Mouse (Mus musculus): Measurements from ENCODE around the gene Tnk2.

Tnk2 gene

DNA sequence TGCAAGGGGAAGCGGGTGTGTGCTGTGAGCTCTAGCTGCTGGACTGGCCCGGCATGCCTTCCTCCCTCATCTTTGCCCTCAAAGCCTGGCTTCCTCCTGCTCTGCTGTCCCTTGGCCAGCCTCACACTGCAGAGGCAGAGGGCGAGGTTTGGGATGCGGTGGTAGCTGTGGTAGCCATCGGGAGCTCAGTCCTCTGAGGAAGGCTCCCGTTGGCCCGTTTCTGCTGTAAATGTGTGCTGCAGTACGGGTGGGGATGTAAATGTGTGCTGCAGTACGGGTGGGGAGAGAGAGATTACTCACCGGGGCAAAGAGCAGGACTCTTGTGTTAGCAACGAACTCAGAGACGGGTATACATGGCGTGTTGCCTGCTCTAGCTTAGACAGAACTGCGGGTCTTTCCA is 35.1 kb downstream of the Tnk2 start:
- no peak for DNase-seq (ENCODE audit: low spot score)

DNA sequence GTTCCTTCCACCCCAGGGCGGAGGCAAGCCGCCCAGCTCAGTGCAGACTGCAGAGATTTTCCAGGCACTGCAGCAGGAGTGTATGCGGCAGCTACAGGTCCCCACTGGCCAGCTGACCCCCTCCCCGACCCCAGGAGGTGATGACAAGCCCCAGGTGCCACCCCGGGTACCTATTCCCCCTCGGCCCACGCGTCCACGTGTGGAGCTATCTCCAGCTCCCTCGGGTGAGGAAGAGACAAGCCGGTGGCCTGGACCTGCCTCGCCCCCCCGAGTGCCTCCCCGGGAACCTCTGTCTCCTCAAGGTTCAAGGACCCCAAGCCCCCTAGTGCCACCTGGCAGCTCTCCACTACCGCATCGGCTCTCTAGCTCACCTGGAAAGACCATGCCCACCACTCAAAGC is 36.3 kb downstream of the Tnk2 start:
- DNase-seq (ENCODE audit: low spot score) = no peak

DNA sequence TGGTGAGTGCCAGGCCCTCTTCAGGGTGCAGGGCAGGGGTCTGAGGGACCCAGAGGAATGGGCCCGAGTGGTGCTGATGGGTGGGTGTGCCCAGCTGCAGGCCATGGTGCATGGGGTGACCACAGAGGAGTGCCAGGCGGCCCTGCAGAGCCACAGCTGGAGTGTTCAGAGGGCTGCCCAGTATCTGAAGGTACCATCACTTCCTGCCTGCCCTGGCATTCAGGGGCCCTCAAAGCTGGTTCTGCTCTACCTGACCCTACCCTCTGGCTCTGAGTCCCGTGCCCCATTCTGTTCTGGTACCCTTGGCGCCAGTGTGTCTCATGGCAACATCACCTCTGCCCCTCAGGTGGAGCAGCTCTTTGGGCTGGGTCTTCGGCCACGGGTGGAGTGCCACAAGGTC is 37.1 kb downstream of the Tnk2 start:
- no peak for DNase-seq (ENCODE audit: low spot score)

GRCm38 (mm10) chr16:32682194-32682593 is 38.5 kb downstream of the Tnk2 start:
- DNase-seq (ENCODE audit: low spot score) = no peak

DNA sequence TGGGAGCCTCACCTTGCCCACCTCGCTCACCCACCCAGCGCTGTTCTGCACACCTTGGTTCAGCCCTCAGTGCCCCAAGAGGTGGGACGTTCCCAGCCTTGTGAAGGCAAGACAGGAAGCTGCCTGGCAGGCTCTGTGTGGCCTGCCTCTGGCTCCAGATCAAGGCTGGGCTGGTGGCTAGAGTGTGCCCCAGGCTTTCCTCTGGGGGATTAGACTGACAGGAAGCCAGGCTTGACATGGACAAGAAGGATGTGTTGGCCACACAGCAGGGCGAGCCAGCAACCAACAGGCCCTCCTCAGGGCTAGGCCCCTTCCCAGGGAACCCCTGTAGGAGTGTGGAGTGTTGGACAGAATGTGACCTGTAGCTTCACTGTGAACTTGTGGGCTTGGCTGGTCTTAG is 39.2 kb downstream of the Tnk2 start:
- no peak for DNase-seq (ENCODE audit: low spot score)

GRCm38 (mm10) chr16:32683343-32683742 is 39.7 kb downstream of the Tnk2 start:
- DNase-seq (ENCODE audit: low spot score) = no peak

DNA sequence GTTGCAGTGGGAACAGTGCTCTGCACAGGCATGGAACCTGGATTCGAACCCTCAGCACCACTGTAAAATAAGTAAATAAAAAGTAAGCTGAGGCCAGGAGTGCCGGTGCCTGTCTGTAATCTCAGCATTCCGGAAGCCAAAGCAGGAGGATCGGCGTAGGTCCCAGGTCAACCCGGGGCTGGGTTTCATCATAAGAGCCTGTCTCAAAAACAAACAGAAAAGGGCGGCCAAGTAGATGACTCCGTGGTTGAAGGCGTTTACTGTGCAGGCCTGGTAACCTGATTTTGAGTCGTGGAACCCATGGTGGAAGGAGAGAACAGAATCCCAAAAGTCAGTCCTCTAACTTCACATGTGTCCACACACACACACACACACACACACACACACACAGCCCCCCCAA is 41.7 kb downstream of the Tnk2 start:
- DNase-seq (ENCODE audit: low spot score) = no peak

DNA sequence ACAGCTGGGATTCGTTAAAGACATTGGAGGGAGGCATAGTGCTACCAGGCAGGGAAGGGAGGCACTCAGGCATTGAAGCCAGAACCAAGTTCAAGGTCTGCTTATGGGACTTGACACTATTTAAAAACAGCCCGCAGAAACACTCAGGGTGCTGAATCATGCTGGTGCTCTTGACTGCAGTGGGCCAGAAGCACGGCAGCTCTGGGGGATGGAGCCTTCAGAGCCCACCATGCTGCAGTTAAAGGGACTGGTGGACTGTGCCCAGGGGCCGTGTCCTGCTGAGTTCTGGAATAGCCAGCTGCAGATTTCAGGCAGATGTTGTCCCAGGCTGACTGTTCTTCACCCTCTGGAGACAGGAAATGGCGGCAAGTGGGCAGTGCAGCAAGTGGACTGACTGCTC is 42.3 kb downstream of the Tnk2 start:
- DNase-seq (ENCODE audit: low spot score) = no peak

GRCm38 (mm10) chr16:32687221-32687620 is 43.5 kb downstream of the Tnk2 start:
- DNase-seq (ENCODE audit: low spot score) = no peak

DNA sequence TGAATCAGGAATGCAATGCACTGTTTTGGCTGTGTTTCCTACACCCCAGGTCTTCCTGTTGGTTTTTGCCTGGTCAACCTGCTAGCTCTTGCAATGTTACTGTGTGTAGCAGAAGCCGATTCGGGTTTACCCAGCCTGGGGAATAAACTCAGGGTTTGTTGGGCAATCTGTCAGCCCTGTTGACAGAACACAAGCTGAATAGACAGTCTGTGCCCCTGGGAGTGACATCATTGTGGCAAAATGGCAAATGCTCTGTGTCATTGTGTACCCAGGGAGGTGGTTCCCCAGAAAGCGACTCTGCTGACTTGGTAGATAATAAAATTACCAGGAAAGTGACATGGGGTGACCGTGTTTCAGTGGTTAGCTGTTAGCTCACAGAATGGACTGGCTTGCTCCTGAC is 45.1 kb downstream of the Tnk2 start:
- no peak for DNase-seq (ENCODE audit: low spot score)

DNA sequence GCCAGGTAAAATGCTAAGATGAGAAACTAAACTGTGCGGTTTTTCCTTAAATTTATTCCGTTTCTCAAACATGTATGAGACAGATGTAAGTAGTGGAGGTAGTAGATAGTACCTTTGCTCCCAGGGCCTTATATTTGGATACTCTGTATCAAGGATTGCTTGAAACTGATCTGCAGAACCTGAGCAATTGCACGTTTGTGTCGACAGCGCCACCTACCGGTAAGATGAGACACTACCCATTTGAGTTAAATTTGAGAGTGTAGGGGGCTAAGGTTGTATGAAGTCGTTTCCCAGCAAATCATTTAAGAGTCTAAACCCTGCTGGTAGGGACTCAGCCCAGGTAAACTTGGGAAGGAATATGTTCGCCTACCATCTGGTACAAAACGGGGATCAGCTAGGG is 45.8 kb downstream of the Tnk2 start:
- DNase-seq (ENCODE audit: low spot score) = no peak

DNA sequence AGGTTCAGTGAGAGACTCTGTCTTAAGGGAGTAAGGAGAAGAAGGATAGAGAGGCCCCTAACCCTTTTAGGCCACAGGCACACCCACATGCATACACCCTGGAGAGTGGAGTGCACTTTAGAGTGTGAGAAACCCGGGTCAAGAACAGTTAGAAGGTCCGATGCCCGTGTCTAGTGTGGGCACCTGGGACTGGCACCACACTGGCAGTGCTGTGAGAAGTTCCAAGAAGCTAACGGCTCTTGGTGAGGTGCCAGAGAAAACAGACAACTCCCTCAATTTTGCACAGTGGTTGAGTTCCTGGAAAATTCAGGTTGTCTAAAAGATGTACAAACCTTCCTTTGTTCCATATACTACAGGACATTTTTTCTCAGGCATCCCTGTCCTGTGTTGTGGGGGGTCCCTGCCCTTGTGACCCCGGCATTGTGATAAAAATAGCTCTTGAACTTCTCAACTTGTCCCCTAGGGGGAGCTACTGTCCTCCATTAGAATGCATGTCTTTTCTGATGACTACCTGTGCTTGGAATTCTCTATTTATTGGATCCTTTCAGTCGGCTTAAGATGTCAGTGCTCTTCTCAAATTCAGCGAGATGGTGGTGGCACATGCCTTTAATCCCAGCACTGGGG is 53.3 kb downstream of the Tnk2 start:
- DNase-seq (ENCODE audit: low spot score) = peak; percentile 26

DNA sequence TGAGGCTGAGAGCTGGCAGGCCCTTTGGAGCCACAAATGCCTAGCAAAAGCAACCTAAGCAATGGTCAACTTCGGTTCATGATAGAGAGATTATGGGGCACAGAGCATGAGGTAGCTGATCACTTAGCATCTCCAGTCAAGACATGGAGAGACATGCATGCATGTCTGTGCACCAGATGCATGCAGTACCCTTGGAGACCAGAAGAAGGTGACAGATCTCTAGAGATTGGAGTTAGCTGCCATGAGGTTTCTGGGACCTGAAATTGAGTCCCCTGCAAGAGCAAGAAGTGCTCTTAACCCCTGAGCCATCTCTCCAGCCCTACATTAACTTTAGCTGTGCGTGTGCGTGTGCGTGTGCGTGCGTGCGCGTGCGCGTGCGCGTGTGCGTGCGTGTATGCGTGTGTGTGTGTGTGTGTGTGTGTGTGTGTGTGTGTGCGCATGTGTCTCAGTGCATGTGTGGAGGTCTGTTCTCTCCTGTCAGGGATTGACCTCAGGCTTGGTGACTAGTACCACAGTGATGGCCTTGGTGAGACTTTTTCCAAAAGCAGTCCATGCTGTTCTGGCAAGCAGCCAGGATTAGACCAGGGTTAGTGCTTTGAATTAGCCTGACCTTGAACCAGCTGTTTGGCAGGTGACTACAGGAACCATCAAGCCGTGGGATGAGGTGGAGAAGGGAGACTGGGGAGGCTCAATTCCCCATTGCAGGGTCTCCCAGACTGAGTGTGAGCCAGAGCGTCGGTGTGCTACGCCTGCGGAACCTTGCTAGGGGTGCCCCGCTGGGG is 54.2 kb downstream of the Tnk2 start:
- DNase-seq (ENCODE audit: low spot score) = no peak

DNA sequence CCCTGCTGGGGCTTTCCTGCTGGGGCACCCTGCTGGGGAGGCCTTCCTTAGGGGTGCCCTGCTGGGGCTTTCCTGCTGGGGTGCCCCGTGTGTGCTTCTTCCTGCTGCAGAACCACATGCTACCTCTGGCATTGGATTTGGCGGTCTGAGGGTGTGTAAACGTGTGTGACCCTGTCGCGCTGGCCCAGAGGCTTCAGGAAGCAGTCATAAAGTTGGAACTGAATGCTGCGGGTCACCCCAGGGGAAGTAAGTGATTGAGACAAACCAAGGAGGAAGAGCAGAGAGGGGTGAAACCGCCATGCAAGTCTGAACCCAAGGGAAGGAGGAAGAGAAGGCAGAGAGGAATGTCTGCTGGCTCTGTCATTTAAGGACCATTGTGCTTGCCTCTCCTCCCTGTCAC is 54.9 kb downstream of the Tnk2 start:
- no peak for DNase-seq (ENCODE audit: low spot score)

DNA sequence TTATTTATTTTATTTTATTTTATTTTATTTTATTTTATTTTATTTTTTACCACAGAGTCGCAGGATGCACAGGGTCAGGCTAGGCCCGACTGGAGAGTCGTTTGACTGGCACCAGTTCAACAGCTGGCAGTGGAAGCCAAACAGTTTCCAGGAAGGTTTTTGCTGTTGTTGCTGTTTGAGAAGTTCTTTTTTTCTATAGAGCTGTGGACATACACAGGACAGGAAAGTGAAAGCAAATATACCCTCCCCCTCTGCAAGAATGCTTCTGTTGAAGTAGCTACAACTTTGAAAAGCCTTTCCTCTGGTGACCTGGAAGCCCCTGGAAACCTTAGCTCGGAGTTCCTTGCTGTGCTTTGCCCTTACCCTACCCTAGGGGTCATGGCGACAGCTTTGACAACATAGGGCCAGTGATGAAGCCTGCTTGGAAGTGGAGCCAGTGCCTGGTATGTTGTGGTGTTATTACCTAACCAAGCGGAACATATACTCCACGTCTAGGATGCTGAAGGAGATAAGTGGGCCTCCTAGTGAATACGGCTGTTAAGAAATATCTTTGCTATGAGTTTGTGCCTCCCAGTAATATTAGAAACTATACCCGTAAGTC is 59.7 kb downstream of the Tnk2 start:
- no peak for DNase-seq (ENCODE audit: low spot score)

DNA sequence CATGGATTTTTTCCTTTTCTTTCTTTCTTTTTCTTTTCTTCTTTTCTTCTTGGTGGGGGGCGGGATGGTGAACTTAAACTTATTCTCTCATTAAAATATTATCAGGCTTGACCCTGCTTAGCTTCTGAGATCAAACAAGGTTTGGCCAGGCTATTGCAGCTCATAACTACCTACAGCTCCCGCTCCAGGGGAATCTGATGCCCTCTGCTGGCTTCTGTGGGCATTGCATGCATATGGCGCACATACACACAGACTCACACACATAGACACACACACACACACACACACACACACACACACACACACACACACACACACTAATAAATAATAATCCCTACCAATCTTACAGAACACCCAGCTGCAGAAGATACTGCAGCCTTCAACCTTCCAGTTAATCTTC is 61.9 kb downstream of the Tnk2 start:
- no peak for DNase-seq (ENCODE audit: low spot score)

DNA sequence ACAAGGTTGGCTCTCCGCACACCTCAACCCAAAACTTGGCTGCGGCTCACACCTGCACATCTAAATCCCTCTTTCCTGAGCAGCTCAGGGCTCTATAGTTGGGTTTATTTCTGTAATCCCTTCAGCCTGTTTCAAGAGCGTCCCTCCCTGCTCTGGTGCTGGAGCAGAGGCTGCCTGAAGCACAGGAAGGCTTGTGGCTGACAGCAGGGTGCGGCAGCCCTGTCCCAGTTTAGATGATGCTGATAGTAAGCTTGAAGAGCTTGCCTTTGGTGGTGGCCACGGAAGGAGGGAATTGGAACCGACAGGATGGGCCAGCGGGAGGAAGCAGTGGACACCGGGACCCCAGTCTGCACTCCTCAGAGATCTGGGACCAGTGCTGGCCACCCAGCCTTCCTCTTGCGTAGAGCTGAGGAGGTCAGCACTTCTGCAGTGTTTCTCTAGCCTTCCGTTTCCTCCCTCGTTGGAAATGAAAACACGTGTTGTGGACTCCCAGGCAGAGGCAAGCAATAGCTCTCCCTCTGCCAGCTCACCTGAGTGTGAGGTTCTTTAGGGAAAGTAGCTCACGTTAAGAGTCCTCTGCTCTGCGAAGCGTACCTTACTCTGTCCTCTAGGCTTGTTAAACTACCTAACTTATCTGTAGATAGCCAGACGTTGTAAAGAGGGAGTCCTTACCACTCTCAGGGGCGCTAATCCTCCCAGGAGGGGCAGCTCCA is 63.6 kb downstream of the Tnk2 start:
- no peak for DNase-seq (ENCODE audit: low spot score)

- no peak for DNase-seq (ENCODE audit: low spot score)
Observed at GRCm38 (mm10) chr16:32707824-32708456, 64.3 kb downstream of the Tnk2 start.

- no peak for DNase-seq (ENCODE audit: low spot score)
Observed at GRCm38 (mm10) chr16:32708457-32709033, 64.9 kb downstream of the Tnk2 start.

- no peak for DNase-seq (ENCODE audit: low spot score)
Observed at GRCm38 (mm10) chr16:32709116-32709515, 65.4 kb downstream of the Tnk2 start.

GRCm38 (mm10) chr16:32710426-32711070 is 66.9 kb downstream of the Tnk2 start:
- DNase-seq (ENCODE audit: low spot score) = no peak

DNA sequence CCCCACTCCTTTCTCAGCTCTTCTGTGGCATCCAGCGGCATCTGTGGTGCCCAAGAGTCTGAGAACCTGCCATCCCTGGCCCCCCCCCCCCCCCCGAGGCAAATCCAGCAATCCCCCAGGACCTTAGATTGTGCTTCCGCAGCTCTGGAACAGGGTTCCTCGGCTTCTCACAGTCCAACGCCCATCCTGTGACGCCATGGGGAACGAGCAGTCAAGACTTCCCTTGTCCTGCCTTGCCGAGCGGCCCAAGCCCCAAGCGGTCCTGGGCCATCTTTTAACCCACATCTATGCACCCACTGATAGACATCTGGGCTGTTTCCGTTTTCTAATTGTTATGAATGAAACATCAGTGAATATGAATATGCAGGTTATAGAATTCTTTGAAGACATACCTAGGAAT is 68.5 kb downstream of the Tnk2 start:
- no peak for DNase-seq (ENCODE audit: low spot score)

All from spleen, adult 12 weeks (tissue).